Mouse (Mus musculus) testis, postnatal 14 days (tissue): ENCODE results near the gene Snx30.
A peak's percentile ranks its signal among the peaks of the same experiment; 100 is the strongest.

Experiments
- DNase-seq: peaks from one replicate; pipeline ENCODE4 v3.0.0; 2021; ENCODE audit warnings: low spot score

The Snx30 gene

GRCm38 (mm10) chr4:59824860-59825259, 19.2 kb downstream of the Snx30 start:
- DNase-seq = no peak

DNA sequence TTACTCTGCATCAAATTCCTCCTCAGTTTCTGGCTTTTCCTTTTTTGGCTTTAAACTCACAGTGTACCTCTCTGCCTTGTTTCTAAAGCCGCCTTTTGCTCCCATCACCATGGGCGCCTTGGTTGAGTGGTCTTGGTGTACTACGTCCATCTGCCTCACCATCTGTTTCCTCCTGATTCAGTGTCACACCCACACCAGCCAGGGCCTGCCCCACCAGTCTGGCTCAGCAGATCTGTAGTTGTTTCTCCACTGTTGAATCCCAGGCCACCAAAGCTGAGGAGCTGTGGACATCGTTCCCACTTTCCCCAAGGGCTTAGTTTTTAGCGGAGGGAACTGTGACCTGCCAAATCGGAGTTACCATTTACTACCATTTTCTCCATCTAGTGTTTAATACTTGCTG, 20.0 kb downstream of the Snx30 start:
- DNase-seq = no peak

GRCm38 (mm10) chr4:59826381-59826780, 20.7 kb downstream of the Snx30 start:
- no peak for DNase-seq

GRCm38 (mm10) chr4:59829072-59829471, 23.4 kb downstream of the Snx30 start:
- no peak for DNase-seq

GRCm38 (mm10) chr4:59831038-59831437, 25.4 kb downstream of the Snx30 start:
- DNase-seq = no peak

GRCm38 (mm10) chr4:59832810-59833209, 27.2 kb downstream of the Snx30 start:
- DNase-seq = no peak

DNA sequence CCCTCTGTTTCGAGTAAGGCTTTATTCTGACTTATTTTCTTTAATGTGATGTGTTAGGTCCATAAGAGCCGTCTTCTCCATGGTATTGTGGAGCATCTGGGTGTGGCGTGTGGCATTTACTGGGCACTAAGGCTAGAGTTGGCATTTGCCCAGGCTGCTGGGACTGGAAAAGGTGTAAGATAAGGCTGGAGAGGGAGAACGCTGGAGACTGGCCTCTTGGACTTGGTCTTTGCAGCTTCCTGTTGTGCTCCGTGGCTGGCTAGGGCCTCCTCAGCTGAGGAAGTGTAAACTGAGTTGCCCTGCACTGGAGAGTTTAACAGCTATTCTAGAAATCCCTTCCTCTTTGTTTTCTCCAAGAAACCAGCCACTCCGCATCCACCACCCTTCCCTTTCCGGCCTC, 32.0 kb downstream of the Snx30 start:
- DNase-seq = no peak

DNA sequence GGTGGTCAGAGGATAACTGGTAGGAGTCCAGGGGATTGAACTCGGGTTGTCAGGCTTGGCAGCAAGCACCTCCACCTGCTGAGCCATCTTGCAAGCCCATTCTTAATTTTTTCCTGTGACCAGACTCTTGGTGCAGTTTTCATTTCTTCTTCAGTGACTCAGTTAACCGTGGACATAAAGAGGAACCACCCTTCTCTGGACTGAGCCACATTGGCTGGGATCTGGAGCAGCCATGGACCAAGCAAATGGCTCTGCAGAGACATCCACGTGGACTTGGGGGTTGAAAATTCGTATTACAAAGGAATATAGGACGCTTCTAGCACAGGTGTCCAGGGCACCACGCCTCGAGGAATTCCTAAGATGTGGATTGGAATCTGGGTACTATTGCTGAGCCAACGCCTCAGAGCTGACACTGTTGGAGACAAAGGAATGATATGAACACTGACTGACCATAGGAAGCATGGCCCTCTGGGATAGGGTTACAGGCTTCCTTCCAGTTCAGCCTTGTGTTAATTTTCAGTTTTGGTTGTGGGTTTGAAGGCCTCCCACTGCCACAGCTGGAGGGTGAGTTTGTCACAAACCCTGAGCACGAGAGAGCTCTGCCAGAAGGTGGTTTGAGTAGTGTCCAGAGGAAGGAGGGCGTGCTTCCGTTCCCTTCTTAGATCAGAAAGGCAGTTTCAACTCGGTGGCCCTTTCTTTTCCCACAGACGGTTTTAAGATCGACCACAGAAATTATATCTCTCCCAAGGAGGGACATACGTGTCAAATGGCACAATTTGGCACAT, 39.0 kb downstream of the Snx30 start:
- no peak for DNase-seq

DNA sequence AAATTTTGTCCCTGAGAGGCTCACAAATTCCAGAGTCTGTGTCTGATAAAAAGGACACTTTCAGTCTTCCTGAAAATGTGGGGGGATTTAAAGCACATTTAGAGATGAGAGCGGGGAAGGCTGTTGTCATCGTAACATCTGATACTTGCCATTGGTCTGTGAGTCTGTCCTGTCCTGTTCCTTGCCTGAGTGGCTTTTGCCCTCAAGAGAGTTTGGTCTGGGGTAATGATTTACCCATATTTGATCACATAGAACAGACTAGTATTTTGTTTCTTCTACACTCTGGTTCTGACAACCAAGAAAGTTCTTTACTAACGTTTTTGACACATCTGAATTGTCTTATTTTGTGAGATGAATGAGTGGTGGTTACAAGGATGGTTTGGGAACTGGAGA, 39.6 kb downstream of the Snx30 start:
- DNase-seq = no peak

- no peak for DNase-seq
Measured at GRCm38 (mm10) chr4:59847447-59847846, 41.8 kb downstream of the Snx30 start.

DNA sequence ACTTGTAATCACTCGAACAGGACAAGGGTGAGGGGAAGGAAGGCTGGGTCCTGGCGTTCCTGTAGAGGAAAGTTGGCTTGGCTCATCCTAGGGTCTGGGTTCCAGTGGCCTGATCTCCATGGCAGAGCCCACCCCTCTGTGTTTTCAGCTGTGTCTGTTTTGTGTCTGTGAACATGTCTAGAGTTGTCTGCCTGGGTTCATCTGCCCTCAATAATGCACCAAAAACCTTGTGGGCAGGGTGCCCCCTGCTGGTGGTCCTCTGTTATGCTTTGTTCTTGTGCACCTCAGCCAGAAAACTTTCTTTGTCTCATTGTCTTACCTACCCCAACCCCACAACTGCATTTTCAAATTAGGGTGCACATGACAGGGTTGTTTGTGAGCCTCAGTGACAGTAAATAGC, 44.5 kb downstream of the Snx30 start:
- peak; percentile 19 for DNase-seq

DNA sequence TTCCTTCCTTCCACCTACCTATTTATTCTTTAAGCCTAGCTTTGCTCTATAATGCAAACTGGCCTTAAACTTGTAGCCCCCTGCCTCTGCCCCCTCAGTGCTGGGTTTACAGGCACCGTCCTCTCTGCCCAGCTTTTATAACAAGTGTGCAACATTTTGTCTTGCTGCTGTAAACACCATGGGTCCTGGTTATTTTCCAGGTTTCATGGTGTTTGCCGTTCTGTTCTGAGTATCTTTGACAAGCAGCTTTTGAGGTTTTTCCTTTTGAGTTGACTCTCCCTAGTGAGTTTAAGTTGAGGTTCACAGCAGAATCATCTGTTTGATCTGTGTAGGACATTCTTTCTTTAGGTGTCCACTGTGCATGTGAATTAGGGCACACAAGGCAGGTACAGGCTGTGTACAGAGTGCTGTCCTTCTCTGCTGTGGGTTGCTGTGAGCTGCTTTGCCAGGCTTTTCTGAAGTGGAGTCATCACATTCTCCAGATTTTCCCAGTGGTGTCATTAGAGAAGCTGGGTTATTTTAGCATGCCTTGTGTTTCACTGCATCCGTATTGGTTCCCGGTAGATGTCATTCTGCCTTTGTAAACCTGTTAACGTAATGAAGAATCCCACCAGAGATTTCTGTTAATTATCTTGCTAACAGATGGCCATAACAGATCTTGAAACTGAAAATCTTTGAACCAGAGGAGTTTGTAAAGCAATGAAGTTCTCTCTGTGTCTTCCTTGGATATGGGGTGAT, 45.4 kb downstream of the Snx30 start:
- no peak for DNase-seq

GRCm38 (mm10) chr4:59853155-59853554, 47.5 kb downstream of the Snx30 start:
- DNase-seq = no peak

DNA sequence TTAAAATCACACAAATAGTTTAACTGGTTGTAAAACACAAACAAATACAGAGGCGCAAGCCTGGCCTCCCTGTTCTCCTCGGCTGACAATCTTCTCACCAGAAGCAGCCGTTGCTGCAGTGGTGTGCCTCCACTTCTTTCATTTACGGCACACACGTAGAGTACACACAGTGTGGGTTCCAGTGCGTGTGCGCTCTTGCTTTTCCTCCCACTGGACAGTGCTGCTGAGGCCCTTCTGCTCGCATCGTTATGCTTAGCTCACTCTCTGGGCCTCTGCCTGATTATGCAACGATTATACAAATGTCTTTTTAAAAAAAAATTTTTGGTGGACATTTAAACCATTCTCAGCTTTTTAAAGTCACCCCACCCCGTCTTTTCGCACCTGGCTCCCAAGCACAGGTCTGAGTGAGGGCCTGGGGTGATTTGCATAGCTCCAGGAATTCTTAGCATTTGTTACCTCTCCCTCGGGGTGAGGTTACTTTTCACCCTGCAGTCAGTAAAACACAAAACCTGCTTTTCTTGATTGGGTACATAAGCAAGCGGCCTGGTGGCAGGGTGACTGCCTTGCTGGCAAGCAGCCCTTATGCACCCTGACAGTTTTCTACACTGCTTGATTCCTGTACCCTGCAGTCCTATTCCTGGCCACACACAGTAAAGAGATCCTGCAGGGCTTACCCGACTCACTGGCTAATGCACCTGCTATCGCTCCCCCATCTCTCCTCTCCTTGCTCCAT, 54.2 kb downstream of the Snx30 start:
- no peak for DNase-seq

DNA sequence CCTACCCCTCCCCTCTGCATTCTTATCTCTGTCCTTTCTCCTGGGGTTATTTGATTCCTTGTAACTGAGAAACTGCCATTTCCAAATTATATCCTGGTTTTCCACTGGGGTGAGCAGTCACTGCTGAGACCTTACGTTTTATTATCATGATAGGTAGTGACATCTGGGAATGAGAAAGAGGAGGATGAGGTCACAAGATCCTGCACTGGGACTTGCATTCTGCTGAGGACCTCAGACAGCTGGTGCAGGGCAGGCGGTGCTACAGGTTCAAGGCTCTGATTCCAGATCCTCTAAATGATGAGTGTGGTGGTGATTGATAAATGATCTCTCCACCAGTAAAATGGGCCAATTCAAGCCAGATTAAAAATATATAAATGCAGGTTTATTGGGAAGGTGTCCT, 54.8 kb downstream of the Snx30 start:
- DNase-seq = no peak

GRCm38 (mm10) chr4:59861871-59862270, 56.2 kb downstream of the Snx30 start:
- no peak for DNase-seq

DNA sequence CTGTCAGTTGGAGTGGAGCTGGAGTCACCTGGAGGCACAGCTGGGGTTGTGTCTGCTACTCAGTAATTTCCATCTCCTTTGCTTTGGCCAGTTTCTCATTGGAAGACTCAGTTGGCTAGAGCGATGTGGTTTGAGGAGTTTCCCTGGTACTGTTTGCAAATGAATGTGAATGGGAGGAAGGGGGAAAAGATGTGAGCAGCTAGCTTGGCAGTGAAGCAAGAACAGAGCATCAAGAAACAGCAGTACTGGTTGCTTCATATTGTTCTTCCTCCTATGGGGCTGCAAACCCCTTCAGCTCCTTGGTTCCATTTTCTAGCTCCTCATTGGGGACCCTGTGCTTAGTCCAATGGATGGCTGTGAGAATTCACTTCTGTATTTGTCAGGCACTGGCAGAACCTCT, 56.7 kb downstream of the Snx30 start:
- no peak for DNase-seq

GRCm38 (mm10) chr4:59863869-59864268, 58.2 kb downstream of the Snx30 start:
- DNase-seq = no peak

- no peak for DNase-seq
Measured at GRCm38 (mm10) chr4:59868086-59868485, 62.4 kb downstream of the Snx30 start.

GRCm38 (mm10) chr4:59869488-59870057, 63.9 kb downstream of the Snx30 start:
- no peak for DNase-seq

DNA sequence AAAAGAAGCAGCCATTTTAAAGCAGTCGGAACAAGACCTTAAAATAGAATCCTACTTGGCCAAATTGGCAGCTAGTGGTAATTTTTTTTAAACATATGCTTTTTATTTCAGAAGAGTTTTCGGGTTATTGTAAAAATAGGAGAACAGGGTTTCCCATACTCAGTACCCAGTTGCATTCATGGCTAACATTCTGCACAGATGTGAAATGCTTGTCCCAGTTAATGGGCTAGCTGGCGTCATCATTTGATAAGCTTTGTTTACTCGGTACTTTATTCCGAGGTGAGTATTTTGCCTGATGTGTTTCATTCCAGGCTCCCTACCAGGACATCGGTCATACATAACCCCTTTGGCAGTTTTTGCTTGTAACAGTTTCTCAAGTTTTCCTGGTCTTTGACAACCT, 64.8 kb downstream of the Snx30 start:
- DNase-seq = no peak

- peak; percentile 18 for DNase-seq
Measured at GRCm38 (mm10) chr4:59870859-59871591, 65.4 kb downstream of the Snx30 start.
